Mouse (Mus musculus): Measurements from ENCODE around the gene Slc25a47.

Gene Slc25a47

GRCm38 (mm10) chr12:108857589-108858184 is 21.8 kb downstream of the Slc25a47 start:
- no peak for DNase-seq (ENCODE audit: low read depth, low spot score)

DNA sequence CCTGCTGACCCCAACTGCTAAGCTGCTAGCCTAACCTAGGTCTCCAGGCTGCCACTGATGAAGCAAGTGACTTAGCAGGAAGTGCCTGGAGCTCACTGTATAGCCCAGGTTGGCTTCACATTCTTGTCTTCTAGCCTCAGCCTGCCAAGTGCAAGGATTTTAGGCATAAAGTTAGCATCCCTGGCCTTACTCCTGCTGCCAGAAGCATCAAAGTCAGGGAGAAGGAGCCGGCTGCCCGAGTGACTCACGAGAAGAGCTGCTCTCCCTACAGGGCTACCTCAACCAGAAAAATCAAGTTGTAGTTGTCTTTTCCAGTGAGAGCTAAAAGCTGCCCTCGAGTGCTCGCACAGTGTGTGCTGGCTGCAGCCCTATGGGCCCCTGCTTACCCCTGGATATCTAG is 22.6 kb downstream of the Slc25a47 start:
- DNase-seq (ENCODE audit: low read depth, low spot score), result no peak

DNA sequence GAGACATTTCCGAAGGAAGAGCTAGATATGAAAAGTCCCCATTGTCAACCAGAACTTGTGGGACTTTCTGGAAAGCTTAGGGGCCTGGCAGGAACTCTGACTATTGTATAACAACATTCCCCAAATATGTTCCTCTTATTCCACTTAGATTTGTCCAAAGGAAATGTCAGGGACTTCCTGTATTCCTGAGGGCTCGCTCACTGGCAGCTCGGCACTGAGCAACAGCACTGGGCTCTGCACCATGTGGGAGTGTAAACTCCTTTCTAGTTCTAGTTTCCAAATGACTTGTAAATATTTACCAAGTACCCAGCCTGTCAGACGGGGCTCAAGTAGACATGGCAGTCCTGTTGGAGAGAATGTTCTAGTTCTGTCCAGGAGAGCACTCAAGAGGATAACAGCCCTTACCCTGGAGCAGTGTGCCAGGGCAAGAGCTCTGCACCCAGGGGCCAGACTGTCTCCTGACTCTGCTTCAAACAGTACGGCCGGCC is 29.2 kb downstream of the Slc25a47 start:
- DNase-seq (ENCODE audit: low read depth, low spot score), result no peak

GRCm38 (mm10) chr12:108869575-108869974 is 33.7 kb downstream of the Slc25a47 start:
- peak; percentile 25 for DNase-seq (ENCODE audit: low read depth, low spot score)

GRCm38 (mm10) chr12:108873122-108873521 is 37.3 kb downstream of the Slc25a47 start:
- DNase-seq (ENCODE audit: low read depth, low spot score), result no peak

GRCm38 (mm10) chr12:108879138-108879537 is 43.3 kb downstream of the Slc25a47 start:
- DNase-seq (ENCODE audit: low read depth, low spot score), result no peak

DNA sequence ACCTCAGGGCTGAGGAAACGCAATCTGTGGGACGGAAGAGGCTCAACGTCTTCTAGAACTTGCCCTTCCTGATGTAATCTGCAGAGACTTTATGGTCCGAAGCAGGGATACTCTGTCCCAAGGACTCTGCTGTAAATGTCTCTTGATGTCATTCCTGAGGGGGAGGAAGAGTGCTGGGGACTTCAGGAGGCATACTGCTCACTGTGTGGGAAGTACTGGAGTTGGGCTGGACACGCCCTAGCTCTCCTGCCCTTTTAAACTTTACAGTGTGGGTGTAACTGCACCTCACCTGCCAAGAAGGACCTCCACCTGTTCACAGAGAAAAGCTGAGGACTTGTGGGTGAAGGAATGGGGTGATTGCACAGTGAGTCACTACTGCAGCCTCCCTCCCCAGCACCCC is 44.8 kb downstream of the Slc25a47 start:
- no peak for DNase-seq (ENCODE audit: low read depth, low spot score)

GRCm38 (mm10) chr12:108881192-108881591 is 45.3 kb downstream of the Slc25a47 start:
- no peak for DNase-seq (ENCODE audit: low read depth, low spot score)

GRCm38 (mm10) chr12:108882776-108883175 is 46.9 kb downstream of the Slc25a47 start:
- DNase-seq (ENCODE audit: low read depth, low spot score), result no peak

- no peak for DNase-seq (ENCODE audit: low read depth, low spot score)
Measured at GRCm38 (mm10) chr12:108885906-108886305, 50.1 kb downstream of the Slc25a47 start.

DNA sequence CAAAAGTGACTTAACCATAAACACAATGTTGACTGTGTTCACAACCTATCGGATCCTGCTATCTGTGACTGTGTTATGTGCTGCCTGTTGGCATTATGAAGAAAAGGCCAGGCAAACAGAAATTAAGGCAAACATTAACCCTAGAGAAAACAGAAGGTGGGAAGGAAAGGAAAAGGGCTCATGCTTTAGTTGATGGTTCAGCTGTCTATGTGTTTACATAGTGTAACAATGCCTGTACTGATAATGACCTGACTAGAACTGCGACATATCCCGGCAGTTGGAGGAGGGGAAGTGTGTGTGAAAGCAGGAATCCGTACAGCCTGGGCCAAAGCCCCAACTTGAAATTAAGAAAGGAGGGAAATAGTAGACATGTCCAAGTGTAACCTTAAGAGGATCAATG is 51.2 kb downstream of the Slc25a47 start:
- DNase-seq (ENCODE audit: low read depth, low spot score), result no peak

DNA sequence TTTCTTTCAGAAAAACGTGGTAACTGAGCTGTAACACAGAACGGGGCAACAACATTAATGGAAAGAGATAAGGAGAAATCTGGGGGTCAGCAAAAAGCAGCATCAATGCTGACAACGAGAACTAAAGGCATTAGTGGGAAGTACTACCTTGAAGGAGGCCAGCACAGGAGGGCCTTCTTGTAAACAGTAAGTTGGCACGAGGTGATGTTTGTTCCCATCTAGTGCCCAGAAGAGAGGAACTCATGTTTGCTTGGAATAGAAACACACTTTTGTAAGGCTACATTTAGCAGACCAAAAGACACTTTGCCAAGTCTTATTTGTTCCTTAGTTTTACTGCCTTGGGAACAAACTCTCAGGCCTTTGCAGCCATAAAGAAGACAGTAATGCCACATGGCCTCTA is 52.8 kb downstream of the Slc25a47 start:
- DNase-seq (ENCODE audit: low read depth, low spot score), result no peak

GRCm38 (mm10) chr12:108892989-108893714 is 57.3 kb downstream of the Slc25a47 start, which contains the start of gene Wdr25:
Gene Wdr25, plus strand, starts transcription at chr12:108893631.
- DNase-seq (ENCODE audit: low read depth, low spot score), result peak; percentile 48

- peak; percentile 97 for DNase-seq (ENCODE audit: low read depth, low spot score)
Measured at GRCm38 (mm10) chr12:108893715-108894431, 58.0 kb downstream of the Slc25a47 start, which contains the start of gene Wars. Gene Wars, minus strand, starts transcription at chr12:108894174.

GRCm38 (mm10) chr12:108894432-108894816 is 58.6 kb downstream of the Slc25a47 start:
- no peak for DNase-seq (ENCODE audit: low read depth, low spot score)

DNA sequence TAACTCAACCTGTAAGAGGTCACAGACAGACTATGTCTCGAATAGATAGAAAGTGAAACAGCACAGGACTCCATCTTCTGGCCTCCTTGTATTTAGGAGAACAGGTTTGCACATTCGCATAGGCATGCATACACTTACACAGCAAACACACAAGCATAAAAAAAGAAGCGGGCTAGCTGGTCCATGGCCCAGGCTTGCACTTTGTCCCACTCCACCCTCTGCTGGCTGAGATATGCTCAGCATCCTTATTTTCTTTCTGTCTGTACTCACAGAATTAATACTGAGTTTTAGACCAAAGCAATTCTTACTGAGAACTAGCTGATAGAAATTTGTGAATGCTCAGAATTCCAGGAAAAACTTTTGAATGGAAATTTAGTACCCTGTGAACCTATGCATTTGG is 60.2 kb downstream of the Slc25a47 start:
- DNase-seq (ENCODE audit: low read depth, low spot score), result peak; percentile 60

- DNase-seq (ENCODE audit: low read depth, low spot score), result no peak
Measured at GRCm38 (mm10) chr12:108901346-108901745, 65.5 kb downstream of the Slc25a47 start.

DNA sequence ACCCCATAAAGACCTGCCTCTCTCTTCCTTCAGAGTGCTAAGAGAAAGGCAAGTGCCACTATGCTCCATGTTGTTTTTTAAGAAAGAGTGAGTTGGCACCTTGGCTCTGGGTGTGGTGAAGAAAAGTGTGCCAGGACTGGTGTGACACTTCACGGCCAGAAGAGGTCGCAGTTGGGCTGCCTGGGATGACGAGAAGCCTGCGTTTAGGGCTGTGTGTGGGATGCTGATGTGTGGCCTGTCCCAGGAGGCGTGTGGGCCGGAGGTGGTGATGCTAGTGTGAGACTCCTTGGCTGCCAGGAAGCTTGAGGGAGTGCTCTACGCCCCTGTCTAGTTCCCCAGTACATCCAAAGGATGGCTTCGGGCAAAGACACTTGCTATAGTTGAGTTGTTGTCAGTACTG is 67.1 kb downstream of the Slc25a47 start:
- DNase-seq (ENCODE audit: low read depth, low spot score), result peak; percentile 61

GRCm38 (mm10) chr12:108903600-108904275 is 67.9 kb downstream of the Slc25a47 start:
- DNase-seq (ENCODE audit: low read depth, low spot score), result peak; percentile 48

GRCm38 (mm10) chr12:108904276-108904653 is 68.4 kb downstream of the Slc25a47 start:
- DNase-seq (ENCODE audit: low read depth, low spot score), result no peak

- no peak for DNase-seq (ENCODE audit: low read depth, low spot score)
Measured at GRCm38 (mm10) chr12:108905620-108906302, 69.9 kb downstream of the Slc25a47 start.

Data from A20 (cell line).